Mouse (Mus musculus) hindbrain, embryonic 16.5 days (tissue): ENCODE data around the gene Zbtb41. TPM values are rescaled to one million over a fixed set of nuclear protein-coding genes. Genes with fewer than 3 reads are reported as not detected.
A peak's percentile ranks its signal among the peaks of the same experiment; 100 is the strongest.

Experiments
- ATAC-seq: fragments of 200-750 bp; cut with Nextera tagmentation; 2 replicates; pipeline ENCODE4 v1.8.0; 2017; ENCODE audit warnings: moderate TSS enrichment, moderate library complexity
- H3K27ac ChIP-seq: fragments of 300-500 bp; sonication (generic); 2 replicates; pipeline ENCODE4 v1.5.1; 2014; ENCODE audit warnings: low read depth, mild to moderate bottlenecking, control low read depth, low read length, moderate library complexity
- H3K27me3 ChIP-seq: fragments of 300-500 bp; sonication (generic); replicated peaks from 2 replicates; pipeline ENCODE4 v1.6.1; 2014; ENCODE audit warnings: low read length; ENCODE audit not compliant: control insufficient read depth, insufficient read depth
- H3K36me3 ChIP-seq: fragments of 300-500 bp; sonication (generic); 2 replicates; pipeline ENCODE4 v1.6.1; 2014; ENCODE audit warnings: mild to moderate bottlenecking, low read length, moderate library complexity, mixed read lengths; ENCODE audit not compliant: control insufficient read depth, insufficient read depth
- H3K4me1 ChIP-seq: fragments of 300-500 bp; sonication (generic); 2 replicates; pipeline ENCODE4 v1.6.1; 2014; ENCODE audit warnings: low read depth, low read length; ENCODE audit not compliant: control insufficient read depth, insufficient read depth
- H3K4me2 ChIP-seq: fragments of 300-500 bp; sonication (generic); 2 replicates; pipeline ENCODE4 v1.6.1; 2014; ENCODE audit warnings: mild to moderate bottlenecking, low read length, control low read depth, moderate library complexity
- H3K4me3 ChIP-seq: fragments of 300-500 bp; sonication (generic); 2 replicates; pipeline ENCODE4 v1.5.1; 2014; ENCODE audit warnings: mild to moderate bottlenecking, low read length, control low read depth, moderate library complexity
- H3K9ac ChIP-seq: fragments of 300-500 bp; sonication (generic); 2 replicates; pipeline ENCODE4 v1.6.1; 2014; ENCODE audit warnings: low read depth, mild to moderate bottlenecking, control low read depth, low read length, moderate library complexity
- H3K9me3 ChIP-seq: fragments of 300-500 bp; sonication (generic); 2 replicates; pipeline ENCODE4 v1.6.1; 2014; ENCODE audit warnings: mild to moderate bottlenecking, low read length, moderate library complexity; ENCODE audit not compliant: control insufficient read depth
- WGBS: fragments of 180-500 bp; shearing (Covaris S2); extraction: QIAGEN DNeasy Blood & Tissue Kit; methylation state at CpG from one replicate; pipeline ENCODE4 v1.1.7; 2014; 5-methylcytosine and 5-hydroxymethylcytosine counted together
- polyA plus RNA-seq: library from polyadenylated mRNA; unstranded; fragments of >200 nt; fragmentation: Nextera tagmentation; extraction: Ambion mirVana; gene quantifications from 2 replicates; pipeline ENCODE4 v1.2.1, GENCODE M21; 2015

Zbtb41 gene
- 11.8 and 14.4 TPM in 2 replicates for polyA plus RNA-seq

GRCm38 (mm10) chr1:139421875-139422791 lies at the start of gene Zbtb41:
Gene Zbtb41 (plus strand): TSS chr1:139422288.
- peak; percentile 98 for ATAC-seq
- Histone ChIP-seq H3K4me2 (peak within 1 kb of the TSS; percentile 64), H3K4me1 (peaks cover 32% of the 10 kb centered on the region), H3K9ac (peak within 1 kb of the TSS; percentile 98), H3K27ac (peak within 1 kb of the TSS; percentile 93), H3K4me3 (peak within 1 kb of the TSS; percentile 97), H3K9me3 (no peaks in the 10 kb centered on the region), H3K27me3 (no peaks in the 10 kb centered on the region), H3K36me3 (no peaks in the 10 kb centered on the region)
- WGBS, result 0% methylated on average over 47 of the region's 88 CpGs

GRCm38 (mm10) chr1:139375900-139376299 lies 46.2 kb upstream of the Zbtb41 start:
- ATAC-seq, result peak; percentile 32; the same call in 1 of the 2 replicates
- H3K4me1 ChIP-seq, result peaks cover 9% of the 10 kb centered on the region
- 10% methylated on average over 6 of the region's 6 CpGs for WGBS
- H3K27ac ChIP-seq, result no peak overlapping the region
- H3K9me3 ChIP-seq, result no peaks in the 10 kb centered on the region
- no peaks in the 10 kb centered on the region for H3K27me3 ChIP-seq
- no peaks in the 10 kb centered on the region for H3K36me3 ChIP-seq
- peak overlapping the region; percentile 31 for H3K4me3 ChIP-seq
- peak overlapping the region; percentile 41 for H3K4me2 ChIP-seq
- peak overlapping the region; percentile 27; the same call in 1 of the 2 replicates for H3K9ac ChIP-seq

DNA sequence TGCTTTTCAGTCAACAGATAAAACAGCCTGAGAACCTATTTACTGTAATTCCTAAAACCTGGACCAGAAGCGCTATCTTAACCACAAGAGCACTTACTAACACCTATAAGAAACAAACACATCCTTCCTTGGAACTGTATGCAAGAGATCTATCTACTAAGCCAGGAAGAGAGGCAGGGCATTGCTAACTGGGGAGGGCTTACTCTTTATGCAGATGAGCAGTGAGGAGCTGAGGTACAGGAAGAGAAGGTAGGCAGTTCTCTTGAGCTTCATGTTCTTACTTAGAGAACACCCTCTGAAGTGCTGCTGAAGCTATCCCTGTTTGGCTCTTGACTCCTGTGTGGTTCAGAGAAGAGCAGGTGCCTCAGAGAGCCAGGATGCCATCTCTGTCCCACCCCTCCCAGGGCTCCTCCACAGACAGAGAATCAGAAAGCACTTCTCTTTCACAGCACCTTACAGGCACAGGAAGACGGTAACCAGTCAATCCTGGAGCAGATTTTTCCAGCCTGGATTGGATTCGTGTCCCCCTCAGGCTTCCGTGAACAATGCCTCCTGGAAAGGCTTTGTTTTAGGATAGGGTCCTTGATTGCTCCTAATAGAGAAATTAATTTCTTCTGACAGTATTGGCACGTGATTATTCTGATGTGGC lies 45.3 kb upstream of the Zbtb41 start, which contains the start of gene Crb1:
TSS of gene Crb1 (minus strand) at position 463 of the 649 bp plus-strand sequence.
- H3K4me3 ChIP-seq, result peak within 1 kb of the TSS; percentile 31
- no peaks in the 10 kb centered on the region for H3K27me3 ChIP-seq
- peaks cover 9% of the 10 kb centered on the region for H3K4me1 ChIP-seq
- H3K36me3 ChIP-seq, result no peaks in the 10 kb centered on the region
- WGBS, result 9% methylated on average over 5 of the region's 5 CpGs
- H3K9ac ChIP-seq, result peak within 1 kb of the TSS; percentile 11
- ATAC-seq, result peak; percentile 88
- peak within 1 kb of the TSS; percentile 41 for H3K4me2 ChIP-seq
- 0 out of 2 replicates have a peak within 1 kb of the TSS, but pooled peaks have one; percentile 5 for H3K27ac ChIP-seq
- no peaks in the 10 kb centered on the region for H3K9me3 ChIP-seq

DNA sequence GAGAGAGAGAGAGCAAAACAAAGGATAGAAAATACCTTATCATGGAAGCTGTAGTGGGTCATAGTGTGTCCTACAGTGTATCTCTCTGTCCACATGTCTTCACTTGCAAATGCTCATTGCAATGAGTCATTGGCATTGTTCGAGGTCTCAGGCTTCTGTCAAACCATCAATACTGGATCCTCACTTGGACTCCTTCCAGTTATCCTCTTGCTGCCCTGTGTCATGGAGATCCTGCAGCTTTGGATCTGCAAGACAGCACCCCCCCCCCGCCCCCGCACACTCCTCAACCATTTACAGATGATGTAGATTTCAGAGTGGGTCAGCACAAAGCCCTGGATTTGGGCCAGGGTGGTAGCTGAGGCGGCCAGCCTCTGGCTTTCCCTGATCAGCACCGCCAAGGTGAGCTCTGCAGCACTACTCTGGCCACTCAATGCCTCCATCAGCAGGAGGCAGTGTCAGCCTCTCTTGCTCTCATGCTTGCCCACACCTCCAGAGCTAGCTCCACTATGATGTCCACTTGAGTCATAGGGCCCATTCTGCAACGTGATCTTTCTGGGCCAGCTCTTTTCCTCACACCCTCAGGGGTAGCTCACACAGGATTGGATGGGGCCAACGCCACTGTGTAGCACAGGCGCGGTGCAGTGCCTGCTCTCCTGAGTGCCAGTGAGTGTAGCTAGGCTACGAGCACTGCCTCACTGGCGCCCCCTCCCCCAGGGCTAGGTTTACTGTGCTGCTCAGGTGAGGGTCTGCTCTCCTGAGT lies 43.0 kb upstream of the Zbtb41 start:
- H3K9me3 ChIP-seq, result no peaks in the 10 kb centered on the region
- 21% methylated on average over 11 of the region's 11 CpGs for WGBS
- peaks cover 9% of the 10 kb centered on the region for H3K4me1 ChIP-seq
- no peaks in the 10 kb centered on the region for H3K27me3 ChIP-seq
- no peak overlapping the region for H3K4me3 ChIP-seq
- peak; percentile 46 for ATAC-seq
- no peak overlapping the region for H3K27ac ChIP-seq
- H3K4me2 ChIP-seq, result no peak overlapping the region
- no peak overlapping the region for H3K9ac ChIP-seq
- no peaks in the 10 kb centered on the region for H3K36me3 ChIP-seq

GRCm38 (mm10) chr1:139379621-139379984 lies 42.5 kb upstream of the Zbtb41 start:
- no peak overlapping the region for H3K4me2 ChIP-seq
- no peak overlapping the region for H3K9ac ChIP-seq
- H3K4me3 ChIP-seq, result no peak overlapping the region
- H3K36me3 ChIP-seq, result no peaks in the 10 kb centered on the region
- no peaks in the 10 kb centered on the region for H3K27me3 ChIP-seq
- ATAC-seq, result no peak
- no peak overlapping the region for H3K27ac ChIP-seq
- no peaks in the 10 kb centered on the region for H3K9me3 ChIP-seq
- WGBS, result 28% methylated on average over 4 of the region's 4 CpGs
- peaks cover 9% of the 10 kb centered on the region for H3K4me1 ChIP-seq

DNA sequence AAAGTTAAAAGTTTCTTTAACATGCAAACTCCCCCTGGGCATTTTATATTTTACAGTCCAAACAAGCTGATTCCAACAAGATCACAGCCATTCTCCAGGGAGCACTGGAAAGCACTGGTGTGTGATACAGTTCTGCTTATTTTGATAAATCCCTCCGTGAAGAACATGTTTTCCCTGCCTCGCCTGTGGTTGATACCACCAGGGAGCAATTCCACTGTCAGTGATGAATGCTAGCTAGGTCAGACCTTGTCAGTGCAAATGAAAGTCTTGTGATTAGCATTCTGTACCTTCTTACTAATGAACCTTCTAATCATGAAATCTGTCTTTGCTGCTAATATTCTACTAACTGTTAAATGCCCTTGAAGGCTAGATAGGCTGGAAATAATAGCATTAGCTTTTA lies 30.3 kb upstream of the Zbtb41 start:
- ATAC-seq, result no peak

GRCm38 (mm10) chr1:139396589-139396988 lies 25.5 kb upstream of the Zbtb41 start:
- Histone ChIP-seq H3K4me1 (no peaks in the 10 kb centered on the region), H3K27ac (no peak overlapping the region), H3K4me2 (no peak overlapping the region), H3K4me3 (no peak overlapping the region), H3K27me3 (no peaks in the 10 kb centered on the region), H3K9me3 (no peaks in the 10 kb centered on the region), H3K36me3 (no peaks in the 10 kb centered on the region), H3K9ac (no peak overlapping the region)
- 63% methylated on average over 1 of the region's 1 CpGs for WGBS
- ATAC-seq, result no peak

More for the DNA sequence above, 30.3 kb upstream of the Zbtb41 start:
- no peak overlapping the region for H3K9ac ChIP-seq
- H3K4me3 ChIP-seq, result no peak overlapping the region
- peaks cover 3% of the 10 kb centered on the region; the same call in 1 of the 2 replicates for H3K9me3 ChIP-seq
- H3K36me3 ChIP-seq, result no peaks in the 10 kb centered on the region
- H3K27ac ChIP-seq, result no peak overlapping the region
- H3K27me3 ChIP-seq, result no peaks in the 10 kb centered on the region
- H3K4me2 ChIP-seq, result no peak overlapping the region
- 19% methylated on average over 2 of the region's 2 CpGs for WGBS
- H3K4me1 ChIP-seq, result no peaks in the 10 kb centered on the region

DNA sequence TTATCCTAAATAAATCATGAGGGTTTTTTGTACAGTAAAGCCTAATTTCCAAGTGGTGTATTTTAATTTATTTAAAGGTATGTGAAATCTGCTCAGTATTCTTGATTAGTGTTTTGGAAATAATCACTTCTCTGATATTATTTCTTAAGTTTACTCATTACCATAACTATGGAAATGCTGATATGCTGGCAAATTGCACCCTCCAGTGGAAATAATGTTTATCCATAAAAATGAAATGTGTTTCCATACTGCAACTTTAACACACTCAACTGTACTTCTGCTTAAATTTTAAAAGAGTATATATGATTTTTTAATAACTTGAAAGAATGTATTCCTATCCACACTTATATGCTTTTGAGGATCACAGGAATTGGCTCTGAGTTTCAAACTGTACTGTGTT lies 16.3 kb upstream of the Zbtb41 start:
- ATAC-seq, result no peak
- H3K4me3 ChIP-seq, result no peak overlapping the region

More for the DNA sequence above, 16.3 kb upstream of the Zbtb41 start:
- no peaks in the 10 kb centered on the region for H3K9me3 ChIP-seq
- no peak overlapping the region for H3K9ac ChIP-seq
- no peak overlapping the region for H3K4me2 ChIP-seq
- no peaks in the 10 kb centered on the region for H3K4me1 ChIP-seq
- no peaks in the 10 kb centered on the region for H3K27me3 ChIP-seq
- H3K36me3 ChIP-seq, result no peaks in the 10 kb centered on the region
- no peak overlapping the region for H3K27ac ChIP-seq
